Mouse (Mus musculus) lung, postnatal 10 days (tissue): ENCODE measurements around the gene Nr1d1.
"Not testable (repeated sequence)": the region's sequence is repeated elsewhere in the genome, so short reads cannot be mapped to it uniquely, and the experiment has no call there.

Source experiments
- DNase-seq: peaks from one replicate; pipeline ENCODE4 v3.0.0; 2021

The Nr1d1 gene

DNA sequence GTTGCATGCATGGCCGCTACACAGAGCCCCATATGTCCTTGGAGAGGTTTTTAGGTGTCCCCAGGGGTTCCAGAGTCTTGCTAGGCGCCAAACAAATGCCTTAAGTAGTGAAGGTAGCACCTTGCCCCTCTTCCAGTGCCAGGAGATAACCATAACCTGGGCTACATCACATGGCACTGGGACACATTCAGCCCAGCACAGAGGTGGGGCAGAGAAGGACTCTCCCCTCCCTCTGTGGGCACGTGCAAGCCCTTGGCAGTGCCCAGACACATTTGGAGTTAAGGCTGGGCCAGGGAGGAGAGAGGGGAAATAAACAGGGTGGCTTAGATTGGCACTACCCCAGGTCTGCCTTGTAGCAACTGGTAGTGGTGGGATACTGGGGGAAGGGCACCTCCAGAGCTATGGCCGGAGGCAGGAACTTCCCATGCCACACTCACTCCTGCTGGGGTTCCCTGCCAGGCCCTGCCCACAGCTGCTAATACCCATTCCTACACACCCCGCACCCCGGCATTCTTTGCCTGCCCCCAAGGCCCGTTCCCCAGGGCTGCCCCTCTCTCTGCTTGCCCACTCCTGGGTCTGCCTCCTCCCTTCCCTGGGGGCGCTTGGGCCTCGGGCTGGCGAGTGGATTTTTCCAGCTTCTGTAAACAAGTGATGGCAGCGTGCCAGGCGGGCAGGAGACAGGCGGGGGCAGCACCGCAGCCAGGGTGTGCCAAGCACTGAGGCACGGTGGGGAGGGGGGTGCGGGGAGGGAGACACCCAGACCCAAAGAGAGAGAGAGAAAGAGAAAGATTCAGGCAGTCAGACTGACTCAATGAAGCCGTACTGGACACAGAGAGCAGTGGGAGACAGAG, 24.6 kb downstream of the Nr1d1 start:
- peak; percentile 88 for DNase-seq

DNA sequence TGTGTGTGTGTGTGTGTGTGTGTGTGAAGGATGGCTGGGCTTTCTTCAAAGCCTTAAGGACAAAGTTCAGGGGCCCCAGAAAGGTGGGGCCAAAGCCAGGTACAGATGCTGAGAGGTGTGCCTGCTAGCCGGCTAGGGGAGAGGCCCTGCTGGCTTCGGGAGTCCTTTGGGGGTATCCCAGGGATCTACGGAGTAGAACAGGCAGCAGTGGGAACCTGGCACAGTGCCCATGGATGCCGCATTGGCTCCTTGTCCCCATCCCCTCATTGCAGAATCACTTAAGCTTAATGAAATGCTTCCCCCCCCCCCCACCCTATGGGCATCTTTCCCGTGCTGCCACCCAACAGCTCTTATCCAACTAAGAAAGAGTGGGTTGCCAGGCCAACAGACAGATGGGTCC, 25.4 kb downstream of the Nr1d1 start:
- no peak for DNase-seq

DNA sequence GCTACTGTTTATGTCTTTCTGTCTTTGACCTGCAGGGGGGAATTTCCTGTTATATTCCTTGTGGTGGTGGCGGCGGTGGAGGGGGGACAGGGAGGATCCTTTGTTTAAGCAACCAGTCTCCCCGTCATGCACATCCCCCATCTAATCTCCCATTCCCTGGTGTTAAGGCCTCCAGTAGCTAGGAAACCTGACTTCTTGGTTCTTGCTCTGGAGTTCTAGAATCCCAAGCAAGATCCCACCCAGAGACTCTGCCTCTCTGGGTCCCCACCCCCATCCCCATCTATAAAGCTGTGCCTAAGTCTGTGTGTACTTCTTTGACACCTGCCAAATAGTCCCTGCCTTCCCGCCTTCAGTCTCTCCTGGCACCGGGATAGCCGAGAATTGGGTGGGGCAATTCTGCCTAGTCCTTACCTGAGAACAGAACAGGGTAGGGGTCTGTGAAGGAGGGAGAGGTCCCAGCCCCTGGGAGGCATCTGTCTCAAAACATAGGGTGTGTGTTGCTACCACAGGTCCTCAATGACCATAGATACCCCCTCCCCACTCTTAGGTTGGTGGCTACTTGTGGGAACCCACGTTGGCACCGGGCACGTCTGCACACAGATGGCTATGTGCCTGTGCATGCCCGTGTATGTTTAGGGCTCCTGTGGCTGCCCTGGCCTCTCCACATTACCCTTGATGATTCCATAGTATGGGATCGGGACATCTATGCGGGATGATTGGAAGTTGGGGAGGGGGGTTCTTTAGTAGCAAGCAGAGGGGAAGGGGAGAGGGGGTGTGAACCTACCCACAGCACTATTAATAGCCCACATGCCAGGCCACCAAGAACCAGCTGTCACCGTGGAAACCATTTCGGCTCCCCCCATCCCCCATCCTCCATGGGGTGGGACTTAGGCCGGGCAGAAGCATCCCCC, 26.4 kb downstream of the Nr1d1 start:
- DNase-seq, result peak; percentile 91

DNA sequence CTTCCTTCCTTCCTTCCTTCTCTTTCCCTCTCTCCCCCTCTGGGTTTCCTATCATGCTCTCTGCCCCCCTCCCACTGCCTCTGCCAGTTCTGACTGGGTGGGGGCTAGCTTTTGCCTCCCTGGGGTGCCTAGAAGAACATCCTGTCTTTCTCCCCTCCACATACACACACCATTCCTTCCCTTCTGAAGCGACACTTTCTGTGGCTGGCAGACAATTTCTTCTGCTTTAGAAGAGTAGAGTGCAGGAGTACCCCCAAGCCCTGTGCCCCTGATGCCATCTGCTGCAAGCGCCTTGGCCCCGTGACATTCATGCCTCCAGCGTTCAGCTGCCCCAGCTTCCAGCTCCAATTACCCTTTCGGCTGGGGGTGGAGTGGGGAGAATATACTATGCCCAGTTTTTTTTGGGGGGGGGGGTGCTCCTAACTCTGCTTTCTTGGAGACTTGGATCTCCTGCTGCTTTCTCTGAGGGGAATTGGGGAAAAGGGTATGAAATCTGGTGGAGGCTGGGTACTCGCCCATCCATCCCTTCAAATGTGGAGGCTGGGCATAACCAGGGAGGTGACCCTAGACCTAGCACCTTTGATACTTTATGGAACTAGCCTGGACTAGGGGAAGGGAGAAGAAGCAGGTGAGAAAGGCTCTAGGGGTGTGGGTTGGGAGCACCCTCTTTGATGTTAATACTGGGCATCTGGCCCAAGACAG, 27.2 kb downstream of the Nr1d1 start:
- DNase-seq, result peak; percentile 64

DNA sequence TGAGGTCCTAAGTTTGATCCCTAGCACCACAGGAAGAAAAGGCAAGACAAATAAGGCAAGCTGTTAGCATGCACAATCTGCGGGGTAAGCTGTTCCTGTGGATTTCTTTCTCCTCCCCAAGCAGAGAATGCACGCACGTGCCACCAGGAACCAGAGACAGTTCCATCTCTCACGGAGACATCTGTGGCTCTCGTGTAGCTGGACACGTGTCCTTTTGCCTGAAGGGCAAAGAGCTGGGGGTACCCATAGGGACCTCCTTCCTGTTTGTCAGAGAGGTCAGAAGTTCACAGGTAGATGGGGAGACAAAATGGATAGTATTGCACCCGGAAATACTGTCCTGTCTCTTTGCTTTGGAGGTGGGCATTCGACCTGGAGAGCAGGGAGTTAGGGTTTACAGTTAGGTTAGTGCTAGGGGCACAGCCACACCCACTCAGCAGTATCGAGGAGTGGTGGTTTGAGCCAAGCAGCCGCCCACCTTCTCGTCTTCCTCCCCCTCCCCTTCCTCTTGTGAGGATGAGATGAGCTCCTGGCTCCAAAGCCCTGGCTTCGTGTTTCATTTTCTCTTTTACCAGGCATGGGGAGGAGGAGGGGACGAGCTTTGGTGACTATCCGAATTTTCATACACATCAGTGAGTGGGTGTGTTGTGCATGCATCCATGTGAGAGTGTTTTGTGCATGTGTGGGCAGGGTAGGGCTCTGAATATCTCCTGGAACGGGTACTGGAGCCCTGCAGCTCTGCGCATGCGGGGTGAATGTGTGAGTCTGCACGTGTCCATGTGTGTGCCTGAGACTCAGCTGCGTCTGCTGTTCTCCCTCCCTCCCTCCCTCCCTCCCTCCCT, 28.1 kb downstream of the Nr1d1 start:
- peak; percentile 86 for DNase-seq

DNA sequence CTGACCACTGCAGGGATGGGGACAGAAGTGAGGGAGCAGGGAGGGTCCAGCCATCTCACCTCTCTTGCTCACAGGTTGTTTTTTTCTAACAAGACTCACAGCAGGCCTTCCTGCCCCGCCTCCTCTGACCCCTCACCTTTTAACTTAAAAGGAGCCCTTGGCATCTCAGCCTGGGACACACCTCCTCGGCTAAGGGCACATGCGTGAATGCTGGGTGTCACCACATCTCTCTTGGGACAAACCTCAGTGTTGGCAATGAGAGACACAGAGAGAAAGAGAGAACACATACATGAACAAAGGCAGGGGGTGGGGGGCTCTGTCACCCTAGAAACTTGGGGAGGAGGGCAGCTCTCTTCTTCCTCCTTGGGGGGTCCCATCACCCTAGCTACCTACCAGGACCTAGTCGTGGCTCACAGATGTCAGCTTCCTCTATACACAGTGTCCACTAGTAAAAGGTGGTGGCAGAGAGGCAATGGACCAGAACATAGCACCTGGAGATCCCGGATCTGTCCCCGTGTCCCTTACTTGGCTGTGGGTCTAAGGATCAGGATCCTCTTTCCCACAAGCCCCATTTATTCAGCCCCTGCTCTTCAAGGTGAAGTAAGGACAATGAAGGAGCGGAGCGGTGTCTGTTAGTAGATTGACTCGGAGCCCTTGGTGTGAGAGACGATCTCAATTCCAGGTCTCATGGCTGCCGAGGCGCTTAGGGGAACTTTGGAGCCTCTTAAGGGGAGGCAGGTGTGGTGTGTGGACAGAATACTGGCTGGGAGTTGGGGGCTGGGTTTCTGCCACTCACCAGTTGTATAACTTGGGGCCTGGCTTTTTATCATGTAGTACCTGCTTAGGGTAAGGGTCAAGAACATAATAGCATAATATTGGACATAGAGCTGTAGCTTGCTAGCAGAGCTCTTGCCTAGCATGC, 28.9 kb downstream of the Nr1d1 start:
- DNase-seq, result no peak

DNA sequence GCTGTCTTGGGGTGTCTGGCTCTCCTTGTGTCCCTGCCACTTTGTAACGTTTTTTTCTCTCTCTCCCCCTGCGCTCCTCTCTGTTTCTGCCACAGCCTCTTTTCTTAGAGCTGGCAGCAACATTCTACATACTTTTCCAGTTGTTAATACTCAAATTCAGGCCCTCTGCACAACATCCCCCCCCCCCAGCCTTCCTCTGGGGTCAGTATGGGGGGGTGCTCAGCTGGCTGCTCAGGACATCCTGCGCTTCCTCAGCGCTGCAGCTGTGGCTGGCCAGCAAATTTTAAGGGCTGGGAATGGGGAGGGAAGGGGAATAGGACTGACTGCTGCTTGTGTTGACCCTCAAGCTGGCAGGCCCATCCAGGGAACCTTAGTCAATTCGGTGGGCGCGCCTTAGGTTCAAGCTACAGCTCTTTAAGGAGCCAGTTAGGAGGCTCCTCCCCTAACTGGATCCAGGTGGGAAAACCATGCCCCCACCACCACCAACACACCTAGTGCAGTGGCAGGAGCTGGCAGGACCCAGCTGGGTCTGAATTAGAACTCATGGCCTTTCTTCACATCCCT, 30.6 kb downstream of the Nr1d1 start:
- DNase-seq, result peak; percentile 76

DNA sequence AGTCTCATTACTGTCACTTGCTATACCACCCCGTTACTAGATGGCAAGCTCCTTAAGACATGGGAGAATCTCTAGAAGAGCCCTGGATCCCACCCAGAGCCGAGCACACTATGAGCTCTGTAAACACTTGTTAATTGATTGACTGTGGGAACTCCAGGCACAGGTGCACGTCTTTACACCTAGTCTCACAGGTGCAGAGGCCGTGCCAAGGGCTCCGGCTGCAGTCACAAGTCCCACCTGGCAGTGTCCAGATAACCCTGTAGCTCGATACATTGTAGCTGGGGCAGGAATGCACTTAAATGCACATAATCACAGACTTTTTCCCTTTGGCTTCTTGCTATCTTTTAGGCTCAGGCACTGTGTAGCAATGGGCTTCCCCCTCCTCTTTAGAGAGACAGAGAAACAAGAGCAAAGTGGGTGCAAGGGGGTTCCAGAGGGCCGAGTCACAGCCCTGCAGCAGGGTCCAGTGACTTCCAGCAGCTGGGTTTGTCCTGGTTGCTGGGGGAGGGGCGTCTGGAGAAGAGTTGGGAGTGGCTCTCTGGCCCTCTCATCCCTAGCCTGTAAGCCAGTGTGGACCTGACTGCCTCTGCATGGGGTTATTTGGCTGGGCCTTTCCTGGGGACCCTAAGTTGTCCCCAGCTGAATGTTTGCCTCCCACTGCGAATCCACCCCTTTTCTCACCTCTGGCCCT, 31.3 kb downstream of the Nr1d1 start:
- DNase-seq, result peak; percentile 91

DNA sequence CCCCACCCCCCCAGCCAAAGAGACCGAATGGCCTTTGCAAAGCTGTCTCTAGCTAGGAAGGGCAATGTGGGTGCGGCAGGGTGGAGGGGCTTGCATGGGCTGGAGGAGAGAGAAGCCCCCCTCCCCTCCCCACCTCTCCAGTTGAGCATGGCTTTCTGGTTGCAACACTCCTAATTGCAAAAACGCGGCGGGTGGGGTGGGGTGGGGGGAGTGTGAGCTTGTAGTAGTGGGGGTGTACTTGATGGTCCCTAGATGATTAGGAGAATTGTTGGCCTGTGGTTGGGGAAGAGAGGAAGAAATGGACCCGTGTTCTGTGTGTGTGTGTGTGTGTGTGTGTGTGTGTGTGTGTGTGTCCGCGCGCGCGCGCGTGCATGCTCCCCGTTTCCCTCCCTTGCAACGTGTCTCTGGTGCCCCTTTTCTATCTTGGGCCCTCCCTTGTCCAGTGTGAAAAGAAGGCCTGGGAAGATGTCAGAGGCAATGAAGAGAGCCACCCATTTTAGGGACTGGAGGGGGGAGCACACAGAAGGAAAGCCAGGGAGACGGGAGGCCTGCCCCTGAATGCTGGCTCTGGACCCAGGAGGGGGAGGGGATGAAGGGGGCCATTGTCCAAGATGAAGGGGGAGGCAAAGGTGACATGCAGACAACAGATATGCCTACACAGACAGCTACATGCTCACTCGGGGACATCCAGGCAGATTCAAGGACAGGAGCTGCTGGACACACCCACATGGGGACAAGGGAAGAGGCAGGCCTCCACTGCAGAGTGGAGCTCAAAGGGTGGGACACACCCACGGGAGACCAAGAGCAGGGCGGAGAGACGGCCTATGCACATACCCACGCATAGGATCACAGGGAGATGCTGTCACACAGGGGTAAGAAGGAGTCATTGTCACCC, 32.5 kb downstream of the Nr1d1 start:
- peak; percentile 67 for DNase-seq

DNA sequence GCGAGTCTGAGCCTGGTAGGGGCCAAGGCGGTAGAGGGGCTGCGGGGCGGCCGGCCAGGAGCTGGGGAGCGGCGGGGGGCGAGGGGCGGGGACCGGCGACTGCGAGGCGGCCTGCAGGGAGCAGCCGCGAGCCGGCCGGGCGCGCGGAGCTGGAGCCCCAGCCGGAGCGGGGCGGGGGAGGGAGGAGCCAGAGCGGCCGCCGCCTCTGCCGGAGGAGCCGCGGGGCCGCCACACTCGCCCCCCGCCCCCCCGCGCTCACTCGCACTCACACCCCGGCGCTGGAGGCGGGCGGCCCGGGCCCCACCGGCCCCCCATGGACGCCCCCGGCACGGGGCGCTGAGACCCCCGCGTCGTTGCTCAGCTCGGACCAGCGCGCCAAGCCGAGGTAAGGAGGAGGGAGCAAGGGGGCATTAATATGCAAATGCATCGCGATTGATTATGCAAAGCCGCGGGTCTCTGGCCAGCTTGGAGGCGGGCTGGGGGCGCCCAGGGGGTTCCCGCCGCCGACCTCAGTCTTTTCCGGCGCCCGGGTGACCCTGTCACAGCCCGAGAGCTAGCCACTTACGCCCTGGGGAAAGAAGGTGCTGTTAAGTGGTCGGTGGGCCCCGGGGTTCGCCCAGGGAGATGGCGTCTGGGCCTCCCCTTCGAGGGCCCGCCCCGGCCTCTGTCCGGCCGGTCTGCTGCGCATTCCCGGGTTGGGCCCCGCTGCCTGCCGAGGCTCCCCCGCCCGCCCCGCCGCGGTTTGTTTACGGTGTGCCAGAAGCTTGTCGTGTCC, 33.3 kb downstream of the Nr1d1 start:
- peak; percentile 91 for DNase-seq

DNA sequence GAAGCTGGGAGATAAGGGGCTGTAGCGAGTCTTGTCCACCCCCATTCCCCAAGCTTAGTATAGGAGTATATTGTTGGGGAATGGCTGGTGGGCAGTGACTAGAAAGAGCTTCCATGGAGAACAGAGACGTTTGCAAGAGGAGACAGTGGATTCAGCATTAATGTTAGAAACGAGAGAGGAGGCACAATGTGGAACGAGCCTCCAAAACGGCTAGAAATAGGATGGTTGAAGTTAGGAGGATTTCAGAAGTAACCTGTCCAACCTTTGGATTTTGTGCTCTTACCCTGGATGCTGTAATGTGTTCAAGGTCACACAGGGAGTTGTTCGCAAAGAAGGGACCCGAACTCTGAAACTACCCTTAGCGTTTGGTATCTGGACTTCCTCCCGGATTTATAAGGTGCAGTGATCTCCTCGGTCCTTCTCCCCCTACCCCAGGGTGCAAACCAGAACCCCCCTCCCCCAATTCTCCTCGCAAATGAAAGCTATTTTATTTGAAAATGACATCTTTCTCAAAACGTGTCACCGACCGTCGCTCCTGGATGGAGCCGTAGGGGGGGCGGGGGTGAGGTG, 34.0 kb downstream of the Nr1d1 start:
- no peak for DNase-seq

DNA sequence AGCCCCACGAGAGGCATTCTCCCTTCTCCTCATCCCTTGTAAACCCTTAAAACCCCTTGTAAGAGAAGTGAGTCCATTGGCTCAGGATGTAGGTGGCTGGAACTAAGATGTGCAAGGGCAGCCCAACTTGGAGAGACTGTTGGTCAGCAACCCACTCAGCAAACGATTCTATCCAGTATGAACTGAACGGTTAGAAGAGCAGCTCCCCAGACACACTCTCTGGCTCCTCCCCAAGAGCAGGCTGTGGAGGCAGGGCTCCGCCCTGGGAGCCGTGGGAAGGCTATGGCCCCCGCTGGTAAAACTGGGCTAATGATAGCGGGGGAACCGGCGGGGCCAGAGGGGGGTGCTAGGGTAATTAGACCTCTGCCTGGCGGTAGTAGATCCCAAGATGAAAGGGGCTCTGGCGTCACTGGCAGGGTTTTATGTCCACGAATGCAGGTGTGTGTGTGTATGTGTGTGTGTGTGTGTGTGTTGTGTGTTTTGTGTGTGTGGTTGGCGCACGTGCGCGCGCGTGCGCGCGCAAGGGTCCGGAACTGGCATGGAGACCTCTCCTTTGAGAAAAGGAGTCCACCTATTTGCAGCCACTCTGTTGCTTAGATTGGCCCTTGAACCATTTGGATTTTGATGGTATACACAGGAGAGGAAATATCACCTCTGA, 34.6 kb downstream of the Nr1d1 start, which contains the start of gene Thra:
TSS of gene Thra (plus strand) at position 246 of the 658 bp plus-strand sequence.
- DNase-seq, result peak; percentile 89

DNA sequence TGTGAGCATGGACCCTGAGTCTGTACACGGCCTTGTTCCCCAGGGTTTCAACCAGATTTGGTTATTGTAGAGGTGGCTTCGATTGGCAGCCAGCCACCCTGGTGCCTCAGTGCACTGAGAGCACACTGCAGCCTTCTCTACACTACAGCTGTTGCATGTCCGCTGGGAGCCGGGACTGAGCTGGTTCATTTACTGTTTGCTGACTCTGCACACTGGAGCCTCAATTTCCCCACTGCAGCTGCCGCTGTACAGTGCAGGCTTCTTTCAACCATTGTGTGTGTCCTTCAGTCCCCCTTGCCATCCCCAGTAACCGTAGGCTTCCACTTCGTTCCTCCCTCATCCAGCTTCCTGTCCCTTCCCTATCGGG, 35.1 kb downstream of the Nr1d1 start:
- no peak for DNase-seq

DNA sequence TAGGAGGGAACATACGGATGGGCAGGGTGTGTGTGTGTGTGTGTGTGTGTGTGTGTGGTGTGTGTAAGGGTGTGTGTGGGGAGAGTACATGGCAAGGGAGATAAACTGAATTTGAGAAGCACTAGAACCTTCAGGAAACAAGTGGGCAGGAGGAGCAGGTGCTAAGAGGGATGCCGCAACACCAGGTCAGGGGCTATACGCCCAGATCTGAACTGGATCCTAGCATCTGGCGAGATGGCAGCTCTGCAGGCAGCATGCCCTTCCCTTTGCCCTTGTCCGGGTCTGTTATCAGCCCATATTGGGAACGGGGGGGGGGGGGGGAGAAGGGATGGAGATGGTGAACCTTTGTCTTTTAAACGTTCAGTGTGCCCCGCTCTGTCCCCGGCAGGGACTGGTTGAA, 36.2 kb downstream of the Nr1d1 start:
- no peak for DNase-seq

DNA sequence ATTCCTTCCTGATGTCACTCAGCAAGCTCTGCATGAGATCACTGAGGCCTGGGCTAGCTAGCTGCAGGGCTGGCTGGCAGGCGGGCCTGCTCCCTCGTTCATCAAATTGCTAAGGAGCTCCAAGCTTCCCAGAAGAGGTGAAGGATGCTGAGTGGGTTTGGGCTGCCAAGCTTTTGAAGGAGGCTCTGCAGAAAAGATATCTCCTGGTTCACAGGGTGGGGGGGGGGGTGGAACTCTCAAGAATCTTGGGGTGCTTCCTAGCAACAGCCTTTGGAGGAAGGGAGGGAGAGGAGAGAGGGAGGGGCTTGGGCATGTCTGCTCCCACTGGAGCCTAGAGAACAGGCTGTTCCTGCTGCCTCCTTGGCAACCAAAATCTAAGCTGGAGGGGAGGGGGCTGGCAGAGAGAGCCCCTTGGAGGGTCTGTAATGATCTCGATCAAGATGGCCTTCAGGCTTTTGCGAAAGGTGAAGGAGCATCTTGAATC, 36.7 kb downstream of the Nr1d1 start:
- no peak for DNase-seq

DNA sequence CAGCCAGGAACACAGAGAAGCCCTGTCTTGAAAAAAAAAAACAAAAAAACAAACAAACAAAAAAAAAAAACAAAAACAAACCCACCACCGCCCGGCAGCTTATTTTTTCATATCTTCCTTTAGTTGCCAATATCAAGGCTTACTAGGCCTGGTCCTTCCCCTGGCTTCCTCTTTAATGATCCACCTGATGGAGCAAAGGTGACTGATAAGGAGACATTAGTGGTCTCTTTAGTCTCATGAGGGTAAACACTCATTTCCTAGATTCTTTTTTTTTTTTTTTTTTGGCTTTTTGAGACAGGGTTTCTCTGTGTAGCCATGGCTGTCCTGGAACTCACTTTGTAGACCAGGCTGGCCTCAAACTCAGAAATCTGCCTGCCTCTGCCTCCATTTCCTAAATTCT, 37.9 kb downstream of the Nr1d1 start:
- DNase-seq, result not testable (repeated sequence)

DNA sequence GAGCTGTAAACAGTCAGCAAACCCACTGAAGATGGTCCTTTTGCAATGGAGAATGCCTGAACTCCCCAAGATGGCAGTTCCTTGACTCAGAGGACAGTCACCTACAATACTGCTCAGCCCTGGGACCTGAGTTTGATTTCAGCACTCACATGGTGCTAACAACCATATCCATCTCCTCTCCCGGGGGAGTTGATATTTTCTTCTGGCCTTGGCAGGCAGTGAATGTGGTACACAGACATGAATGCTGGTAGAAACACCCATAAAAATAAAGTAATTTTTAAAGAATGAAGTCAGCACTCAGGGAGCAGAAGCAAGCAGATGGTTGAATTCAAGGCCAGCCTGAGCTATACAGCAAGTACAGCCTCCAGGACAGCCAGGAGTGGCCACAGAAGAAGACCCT, 39.0 kb downstream of the Nr1d1 start:
- no peak for DNase-seq
